Mouse (Mus musculus) urinary bladder, postnatal 4 days (tissue): ENCODE results near the gene Plxnb1.

Experiments used
- DNase-seq, 2 experiments: peaks; one replicate each; pipeline ENCODE4 v3.0.0; 2021 to 2022; ENCODE audit warnings: low spot score in 2 of 2

The Plxnb1 gene

GRCm38 (mm10) chr9:109140414-109140813 lies 45.2 kb downstream of the Plxnb1 start:
- DNase-seq, result peak in 1 of 2 experiments; percentile 16

GRCm38 (mm10) chr9:109161941-109162340 lies 66.8 kb downstream of the Plxnb1 start, which contains the start of gene Fbxw21:
Fbxw21 (minus strand) TSS chr9:109162041.
- DNase-seq, result no peak

GRCm38 (mm10) chr9:109167316-109167715 lies 72.1 kb downstream of the Plxnb1 start:
- DNase-seq, result no peak
